Mouse (Mus musculus) limb, embryonic 14.5 days (tissue): ENCODE data around the gene Dlg2. TPM values are rescaled to one million over a fixed set of nuclear protein-coding genes. Genes with fewer than 3 reads are reported as not detected.

Experiments used
- ATAC-seq: fragments of 200-750 bp; cut with Nextera tagmentation; 2 replicates; pipeline ENCODE4 v1.8.0; 2017; ENCODE audit warnings: low read depth, moderate number of reproducible peaks, moderate TSS enrichment; ENCODE audit not compliant: low FRiP score
- DNase-seq: peaks from one replicate; pipeline ENCODE4 v3.0.0-alpha.2; 2015; ENCODE audit warnings: low spot score
- H3K27ac ChIP-seq: fragments of 300-500 bp; sonication (generic); replicated peaks from 2 replicates; pipeline ENCODE4 v1.5.1; 2014; ENCODE audit warnings: low read depth, mild to moderate bottlenecking, low read length, moderate library complexity, mixed read lengths
- H3K27me3 ChIP-seq: fragments of 300-500 bp; sonication (generic); 2 replicates; pipeline ENCODE4 v1.6.1; 2014; ENCODE audit warnings: low read length, mixed read lengths; ENCODE audit not compliant: control insufficient read depth, insufficient read depth
- H3K36me3 ChIP-seq: fragments of 300-500 bp; sonication (generic); 2 replicates; pipeline ENCODE4 v1.6.1; 2014; ENCODE audit warnings: mild to moderate bottlenecking, low read length, moderate library complexity, mixed read lengths; ENCODE audit not compliant: control insufficient read depth, insufficient read depth
- H3K4me1 ChIP-seq: fragments of 300-500 bp; sonication (generic); 2 replicates; pipeline ENCODE4 v1.6.1; 2014; ENCODE audit warnings: antibody characterized with exemption, low read length, mixed read lengths; ENCODE audit not compliant: control insufficient read depth, insufficient read depth
- H3K4me2 ChIP-seq: fragments of 300-500 bp; sonication (generic); replicated peaks from 2 replicates; pipeline ENCODE4 v1.6.1; 2014; ENCODE audit warnings: low read depth, mild to moderate bottlenecking, low read length, moderate library complexity; ENCODE audit not compliant: severe bottlenecking
- H3K4me3 ChIP-seq: fragments of 300-500 bp; sonication (generic); replicated peaks from 2 replicates; pipeline ENCODE4 v1.5.1; 2014; ENCODE audit warnings: low read length
- H3K9ac ChIP-seq: fragments of 300-500 bp; sonication (generic); 2 replicates; pipeline ENCODE4 v1.6.1; 2014; ENCODE audit warnings: mild to moderate bottlenecking, low read depth, low read length, moderate library complexity; ENCODE audit not compliant: severe bottlenecking
- H3K9me3 ChIP-seq: fragments of 300-500 bp; sonication (generic); 2 replicates; pipeline ENCODE4 v1.6.1; 2016; ENCODE audit warnings: low read length; ENCODE audit not compliant: control insufficient read depth
- POLR2A ChIP-seq: fragments of 200-500 bp; IDR thresholded peaks from 2 replicates; pipeline ENCODE4 v1.8.0; 2012; ENCODE audit warnings: inconsistent platforms, mild to moderate bottlenecking, moderate library complexity, borderline replicate concordance; ENCODE audit not compliant: insufficient read depth, insufficient read length; ENCODE audit errors: extremely low read depth
- WGBS: fragments of 180-500 bp; shearing (Covaris S2); extraction: QIAGEN DNeasy Blood & Tissue Kit; methylation state at CpG from one replicate; pipeline ENCODE4 v1.1.7; 2014; 5-methylcytosine and 5-hydroxymethylcytosine counted together
- polyA plus RNA-seq, 2 experiments: library from polyadenylated mRNA; depleted of rRNA in 1 of 2; stranded (reverse) in 1 of 2; unstranded in 1 of 2; fragments of >200 nt; fragmentation: Nextera tagmentation in 1 of 2; extraction: Ambion mirVana in 1 of 2; gene quantifications; 2 replicates each; pipeline versions ENCODE4 v1.2.1 to v1.2.3; 2012 to 2014

The Dlg2 gene
- polyA plus RNA-seq, 2 experiments, result 4.6 to 7.3 TPM

DNA sequence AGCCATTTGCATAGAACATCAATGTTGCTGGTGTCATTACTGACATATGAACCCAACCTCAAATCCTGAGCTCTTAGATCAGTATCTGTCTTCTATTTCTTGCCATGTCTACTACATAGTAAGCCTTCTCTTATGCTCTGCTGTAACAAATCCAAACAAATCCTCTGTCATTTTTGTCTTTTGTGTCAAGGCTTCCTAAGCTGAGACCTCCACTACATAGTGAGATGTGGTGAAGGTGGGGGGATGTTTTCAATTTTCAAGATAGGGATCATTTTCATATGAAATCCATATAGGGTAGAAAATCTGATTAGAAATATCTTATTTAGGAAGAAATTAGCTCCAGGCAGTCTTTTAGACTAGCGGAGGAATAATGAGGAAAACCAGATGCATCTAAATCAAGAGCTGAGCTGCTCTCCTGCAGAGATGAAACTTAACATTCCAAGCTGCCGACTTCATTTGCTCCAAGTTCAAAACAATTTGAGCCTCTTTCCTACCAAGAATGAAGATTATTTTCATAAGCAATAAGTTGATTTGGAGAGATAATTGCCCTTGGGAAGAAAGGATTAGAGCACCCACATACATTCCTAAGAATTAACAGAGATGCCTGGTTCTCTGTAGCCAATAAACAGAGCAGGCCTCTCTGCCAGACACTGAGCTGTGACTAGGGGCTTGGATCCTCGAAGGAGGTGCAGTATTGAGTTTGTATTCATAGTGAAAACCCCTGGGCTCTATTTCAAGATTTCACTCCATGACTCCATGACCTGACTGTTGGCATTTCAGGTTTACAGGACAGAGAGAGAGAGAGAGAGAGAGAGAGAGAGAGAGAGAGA, 2009.6 kb downstream of the Dlg2 start:
- no peak overlapping the region for H3K9ac ChIP-seq
- DNase-seq (no peak), ATAC-seq (no peak)
- 17% methylated on average over 3 of the region's 3 CpGs for WGBS
- no peaks in the 10 kb centered on the region for H3K9me3 ChIP-seq
- no peak overlapping the region for H3K4me2 ChIP-seq
- H3K36me3 ChIP-seq, result no peaks in the 10 kb centered on the region
- H3K27me3 ChIP-seq, result no peaks in the 10 kb centered on the region
- no peak overlapping the region for H3K27ac ChIP-seq
- no peak overlapping the region for H3K4me3 ChIP-seq
- no peaks in the 10 kb centered on the region for H3K4me1 ChIP-seq
- no peak for TF ChIP-seq POLR2A

- 93% methylated on average over 4 of the region's 4 CpGs for WGBS
- DNase-seq (no peak), ATAC-seq (no peak)
- no peaks in the 10 kb centered on the region for H3K4me1 ChIP-seq
- H3K9ac ChIP-seq, result no peak overlapping the region
- TF ChIP-seq POLR2A, result no peak
- no peak overlapping the region for H3K27ac ChIP-seq
- no peak overlapping the region for H3K4me2 ChIP-seq
- H3K9me3 ChIP-seq, result no peaks in the 10 kb centered on the region
- H3K4me3 ChIP-seq, result no peak overlapping the region
- H3K36me3 ChIP-seq, result no peaks in the 10 kb centered on the region
- H3K27me3 ChIP-seq, result no peaks in the 10 kb centered on the region
Measured at GRCm38 (mm10) chr7:92486878-92487277, 2010.4 kb downstream of the Dlg2 start.

GRCm38 (mm10) chr7:92492262-92492661, 2015.8 kb downstream of the Dlg2 start:
- Histone ChIP-seq H3K27ac (no peak overlapping the region), H3K4me2 (no peak overlapping the region), H3K9ac (no peak overlapping the region), H3K9me3 (no peaks in the 10 kb centered on the region), H3K4me1 (no peaks in the 10 kb centered on the region), H3K4me3 (no peak overlapping the region), H3K27me3 (no peaks in the 10 kb centered on the region), H3K36me3 (no peaks in the 10 kb centered on the region)
- WGBS, result 94% methylated on average over 1 of the region's 1 CpGs
- ATAC-seq (no peak), DNase-seq (no peak)
- no peak for TF ChIP-seq POLR2A

- H3K9me3 ChIP-seq, result no peaks in the 10 kb centered on the region
- TF ChIP-seq POLR2A, result no peak
- no peaks in the 10 kb centered on the region for H3K36me3 ChIP-seq
- WGBS, result 83% methylated on average over 2 of the region's 2 CpGs
- no peaks in the 10 kb centered on the region for H3K27me3 ChIP-seq
- H3K4me1 ChIP-seq, result no peaks in the 10 kb centered on the region
- H3K4me3 ChIP-seq, result no peak overlapping the region
- no peak for ATAC-seq
- H3K27ac ChIP-seq, result no peak overlapping the region
- no peak overlapping the region for H3K9ac ChIP-seq
- no peak overlapping the region for H3K4me2 ChIP-seq
- no peak for DNase-seq
Measured at GRCm38 (mm10) chr7:92493521-92493920, 2017.0 kb downstream of the Dlg2 start.

Other genes with a start within 250 kb of the Dlg2 start
- gene Ccdc83, start 210.9 kb upstream of the Dlg2 start, polyA plus RNA-seq (2012; rRNA removed), result 0.14 TPM in 1 of 2 replicates, not detected in the other
- gene Ccdc83, start 210.9 kb upstream of the Dlg2 start, polyA plus RNA-seq (2014; fragmentation: Nextera tagmentation; extraction: Ambion mirVana), result not detected in 2 replicates
- 21.6 and 25.7 TPM in 2 replicates for gene Sytl2, start 174.4 kb upstream of the Dlg2 start, polyA plus RNA-seq (2012; rRNA removed)
- gene Sytl2, start 174.4 kb upstream of the Dlg2 start, polyA plus RNA-seq (2014; fragmentation: Nextera tagmentation; extraction: Ambion mirVana), result 18.0 and 21.9 TPM in 2 replicates
- 0.51 and 0.80 TPM in 2 replicates for gene Ccdc89, start 50.1 kb upstream of the Dlg2 start, polyA plus RNA-seq (2012; rRNA removed)
- gene Ccdc89, start 50.1 kb upstream of the Dlg2 start, polyA plus RNA-seq (2014; fragmentation: Nextera tagmentation; extraction: Ambion mirVana), result 0.77 and 0.97 TPM in 2 replicates
- gene Crebzf, start 33.9 kb upstream of the Dlg2 start, polyA plus RNA-seq (2012; rRNA removed), result 140 and 145 TPM in 2 replicates
- 56.3 and 58.1 TPM in 2 replicates for gene Crebzf, start 33.9 kb upstream of the Dlg2 start, polyA plus RNA-seq (2014; fragmentation: Nextera tagmentation; extraction: Ambion mirVana)
- 43.8 and 44.0 TPM in 2 replicates for gene Tmem126a, start 19.4 kb upstream of the Dlg2 start, polyA plus RNA-seq (2012; rRNA removed)
- gene Tmem126a, start 19.4 kb upstream of the Dlg2 start, polyA plus RNA-seq (2014; fragmentation: Nextera tagmentation; extraction: Ambion mirVana), result 94.1 and 98.4 TPM in 2 replicates
- gene Tmem126b, start 671 bp upstream of the Dlg2 start, polyA plus RNA-seq (2012; rRNA removed), result 13.3 and 18.6 TPM in 2 replicates
- 32.4 and 34.1 TPM in 2 replicates for gene Tmem126b, start 671 bp upstream of the Dlg2 start, polyA plus RNA-seq (2014; fragmentation: Nextera tagmentation; extraction: Ambion mirVana)